Mouse (Mus musculus) common myeloid progenitor, adult 5-6 weeks (primary cell): ENCODE data around the gene 0610037L13Rik. TPM values are rescaled to one million over a fixed set of nuclear protein-coding genes. Genes with fewer than 3 reads are reported as not detected.
A peak's percentile ranks its signal among the peaks of the same experiment; 100 is the strongest.

ENCODE experiments used
- ATAC-seq: replicated peaks from 2 replicates; pipeline ENCODE4 v1.8.0; 2016; ENCODE audit warnings: low read depth, mild to moderate bottlenecking, moderate TSS enrichment, inconsistent platforms; ENCODE audit not compliant: poor library complexity, severe bottlenecking
- total RNA-seq: library from RNA; stranded (forward); fragments of 200-1000, 187-1606 nt; gene quantifications from 2 replicates; pipeline ENCODE4 v1.2.3, GENCODE M21; 2017

0610037L13Rik gene
- 51.5 and 57.6 TPM in 2 replicates for total RNA-seq

GRCm38 (mm10) chr4:107889731-107890432, at the start of gene 0610037L13Rik:
Gene 0610037L13Rik (plus strand): TSS chr4:107889813.
- ATAC-seq = peak; percentile 92

GRCm38 (mm10) chr4:107843687-107844086, 45.9 kb upstream of the 0610037L13Rik start:
- ATAC-seq = no peak

- peak; percentile 75 for ATAC-seq
These were observed 44.6 kb upstream of the 0610037L13Rik start for GRCm38 (mm10) chr4:107844971-107845370.

- no peak for ATAC-seq
These were observed 42.8 kb upstream of the 0610037L13Rik start for GRCm38 (mm10) chr4:107846795-107847194.

- ATAC-seq = no peak
These were observed 41.1 kb upstream of the 0610037L13Rik start for GRCm38 (mm10) chr4:107848546-107848945.

GRCm38 (mm10) chr4:107849621-107850020, 40.0 kb upstream of the 0610037L13Rik start:
- no peak for ATAC-seq

GRCm38 (mm10) chr4:107850091-107850490, 39.5 kb upstream of the 0610037L13Rik start:
- ATAC-seq = no peak

GRCm38 (mm10) chr4:107853333-107853732, 36.3 kb upstream of the 0610037L13Rik start:
- no peak for ATAC-seq

GRCm38 (mm10) chr4:107853836-107854235, 35.8 kb upstream of the 0610037L13Rik start:
- no peak for ATAC-seq

- no peak for ATAC-seq
These were observed 32.5 kb upstream of the 0610037L13Rik start for GRCm38 (mm10) chr4:107856958-107857686.

- ATAC-seq = no peak
These were observed 30.6 kb upstream of the 0610037L13Rik start for GRCm38 (mm10) chr4:107858995-107859394.

- ATAC-seq = no peak
These were observed 24.7 kb upstream of the 0610037L13Rik start for GRCm38 (mm10) chr4:107864866-107865265.

- ATAC-seq = peak; percentile 94
These were observed 10.2 kb upstream of the 0610037L13Rik start, which contains the start of gene Magoh for GRCm38 (mm10) chr4:107879254-107880050. Gene Magoh (plus strand): TSS chr4:107879755.

- no peak for ATAC-seq
These were observed 8.0 kb upstream of the 0610037L13Rik start for GRCm38 (mm10) chr4:107881631-107882030.

GRCm38 (mm10) chr4:107886371-107886770, 3.2 kb upstream of the 0610037L13Rik start:
- ATAC-seq = no peak

- ATAC-seq = peak; percentile 27
These were observed 255 bp upstream of the 0610037L13Rik start for GRCm38 (mm10) chr4:107889385-107889730.

GRCm38 (mm10) chr4:107892663-107893062, 3.0 kb downstream of the 0610037L13Rik start:
- ATAC-seq = no peak

- no peak for ATAC-seq
These were observed 9.8 kb downstream of the 0610037L13Rik start for GRCm38 (mm10) chr4:107899211-107899927.

- ATAC-seq = no peak
These were observed 10.6 kb downstream of the 0610037L13Rik start for GRCm38 (mm10) chr4:107900206-107900605.

GRCm38 (mm10) chr4:107904252-107904651, 14.6 kb downstream of the 0610037L13Rik start:
- ATAC-seq = peak; percentile 74
